Mouse (Mus musculus) heart, adult 8-10 months (tissue): ENCODE measurements around the gene Gm45711. TPM values are rescaled to one million over a fixed set of nuclear protein-coding genes. Genes with fewer than 3 reads are reported as not detected.

Source experiments
- DNase-seq: peaks from one replicate; pipeline ENCODE4 v3.0.0; 2022; ENCODE audit warnings: low spot score
- total RNA-seq, 4 experiments: library from RNA; stranded (reverse); gene quantifications; 2 replicates each; pipeline ENCODE4 v1.2.4; 2022

Gene Gm45711
- total RNA-seq, 4 experiments from 2014 or later = not detected

- DNase-seq = no peak
These were observed 67.7 kb downstream of the Gm45711 start for GRCm38 (mm10) chr8:104242038-104242644.

- DNase-seq = peak; percentile 15
These were observed 70.4 kb downstream of the Gm45711 start for GRCm38 (mm10) chr8:104239418-104239861.

GRCm38 (mm10) chr8:104234573-104234972, 75.3 kb downstream of the Gm45711 start:
- no peak for DNase-seq

GRCm38 (mm10) chr8:104232919-104233318, 77.0 kb downstream of the Gm45711 start:
- DNase-seq = no peak

- no peak for DNase-seq
These were observed 77.8 kb downstream of the Gm45711 start for GRCm38 (mm10) chr8:104232039-104232438.

Other genes starting within 250 kb of the Gm45711 start
- gene Cdh5, start 208.5 kb downstream of the Gm45711 start, total RNA-seq = 100 to 1,000 TPM in 3 of 4 experiments, 10 to 100 TPM in 1; 92.8 to 120 (median 112) TPM
- 1 to 10 TPM in 3 of 4 experiments, under 1 TPM in 1; 0.59 to 2.0 (median 1.3) TPM for gene Bean1, start 139.6 kb downstream of the Gm45711 start, total RNA-seq
- gene Tk2, start 61.5 kb downstream of the Gm45711 start, total RNA-seq = 10 to 100 TPM in 1 of 4 experiments, 1 to 10 TPM in 3; 6.5 to 10.4 (median 9.3) TPM
- gene Cklf, start 59.2 kb downstream of the Gm45711 start, total RNA-seq = 1 to 10 TPM; 3.1 to 4.6 (median 4.2) TPM
- gene Cmtm2a, start 16.9 kb downstream of the Gm45711 start, total RNA-seq = not detected
- under 1 TPM in 1 of 4 experiments, not detected in 3; 0.28 TPM for gene Cmtm1, start 64 bp upstream of the Gm45711 start, total RNA-seq
- not detected for gene Gm11020, start 11.5 kb upstream of the Gm45711 start, total RNA-seq
- gene Cmtm2b, start 12.1 kb upstream of the Gm45711 start, total RNA-seq = not detected
- 10 to 100 TPM; 10.1 to 18.8 (median 14.9) TPM for gene Cmtm3, start 29.3 kb upstream of the Gm45711 start, total RNA-seq
- 10 to 100 TPM; 10.7 to 11.8 (median 11.0) TPM for gene Cmtm4, start 85.7 kb upstream of the Gm45711 start, total RNA-seq
- 100 to 1,000 TPM in 2 of 4 experiments, 10 to 100 TPM in 2; 80.4 to 113 (median 96.5) TPM for gene Dync1li2, start 133.0 kb upstream of the Gm45711 start, total RNA-seq
- gene Terb1, start 199.8 kb upstream of the Gm45711 start, total RNA-seq = not detected
- 10 to 100 TPM; 28.5 to 32.0 (median 29.9) TPM for gene Nae1, start 224.6 kb upstream of the Gm45711 start, total RNA-seq
- gene Car7, start 224.6 kb upstream of the Gm45711 start, total RNA-seq = 1 to 10 TPM; 2.6 to 4.4 (median 3.2) TPM